Mouse (Mus musculus) MEL (cell line): Measurements from ENCODE around the gene Tbc1d14.

Experiments
- CHD2 ChIP-seq: IDR thresholded peaks from 2 replicates; pipeline ENCODE4 v1.6.1; 2011; ENCODE audit warnings: low read length, improper control_type of control experiment
- CTCF ChIP-seq, 3 experiments: IDR thresholded peaks in 2 of 3; conservative IDR thresholded peaks in 1 of 3; 2 replicates each; pipeline ENCODE4 v1.5.1; 2011 to 2012; ENCODE audit warnings: low read length in 3 of 3, low read depth in 2 of 3, mild to moderate bottlenecking in 2 of 3, improper control_type of control experiment in 1 of 3, inconsistent platforms in 1 of 3, mixed read lengths in 1 of 3, moderate library complexity in 1 of 3; ENCODE audit not compliant: control insufficient read depth in 1 of 3, insufficient read depth in 1 of 3, poor library complexity in 1 of 3, severe bottlenecking in 1 of 3
- EP300 ChIP-seq, 2 experiments: IDR thresholded peaks; 2 replicates each; pipeline ENCODE4 v1.6.1; 2011; ENCODE audit warnings: improper control_type of control experiment in 2 of 2, low read length in 2 of 2, low read depth in 1 of 2, mild to moderate bottlenecking in 1 of 2
- ETS1 ChIP-seq: IDR thresholded peaks from 2 replicates; pipeline ENCODE4 v1.6.1; 2012; ENCODE audit warnings: low read depth, mild to moderate bottlenecking, inconsistent platforms, low read length, improper control_type of control experiment, moderate library complexity
- POLR2A ChIP-seq, 2 experiments: IDR thresholded peaks; 2 replicates each; pipeline ENCODE4 v1.6.1; 2011 to 2012; ENCODE audit warnings: low read length in 2 of 2, mild to moderate bottlenecking in 2 of 2, control low read depth in 1 of 2, improper control_type of control experiment in 1 of 2, low read depth in 1 of 2, moderate library complexity in 1 of 2; ENCODE audit not compliant: control insufficient read depth in 1 of 2, insufficient read depth in 1 of 2, poor library complexity in 1 of 2
- RCOR1 ChIP-seq: IDR thresholded peaks from 2 replicates; pipeline ENCODE4 v1.6.1; 2012; ENCODE audit warnings: low read depth, mild to moderate bottlenecking, inconsistent platforms, low read length, improper control_type of control experiment
- TBP ChIP-seq: IDR thresholded peaks from 2 replicates; pipeline ENCODE4 v1.8.0; 2011; ENCODE audit warnings: low read depth, low read length, improper control_type of control experiment
- TCF12 ChIP-seq: IDR thresholded peaks from 2 replicates; pipeline ENCODE4 v1.6.1; 2014; ENCODE audit warnings: low read depth, mild to moderate bottlenecking, inconsistent platforms, low read length, improper control_type of control experiment, moderate library complexity

DNA sequence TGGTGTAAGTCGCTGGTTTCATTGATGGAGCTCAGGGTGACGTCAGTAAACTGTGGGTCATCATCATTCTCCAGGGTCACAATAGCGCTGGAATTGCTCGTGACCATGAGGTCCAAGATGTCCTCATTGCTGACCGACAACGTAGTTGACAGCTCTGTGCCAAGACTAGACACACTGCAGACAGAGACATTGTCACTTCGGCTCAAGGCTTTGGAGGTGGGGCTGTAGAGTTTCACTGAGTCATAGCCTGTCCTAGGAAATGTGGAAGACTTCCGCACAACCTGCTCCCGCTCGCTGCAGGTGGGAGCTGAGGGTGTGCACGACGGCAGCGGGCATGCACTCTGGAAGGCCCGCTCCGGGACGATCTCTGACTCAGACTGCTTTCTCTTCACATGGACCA lies 21.7 kb downstream of the Tbc1d14 start:
- TF ChIP-seq CTCF (IDR thresholded peaks at IDR 0.05 in 2 of 3, conservative IDR thresholded peaks at IDR 0.05 in 1 of 3; ENCODE audit: control insufficient read depth in 1 of 3, insufficient read depth in 1 of 3, low read depth in 2 of 3, low read length in 3 of 3, poor library complexity in 1 of 3, severe bottlenecking in 1 of 3) (no peak), TCF12 (no peak), CHD2 (no peak), RCOR1 (no peak), POLR2A (IDR thresholded peaks at IDR 0.05; ENCODE audit: control insufficient read depth in 1 of 2, insufficient read depth in 1 of 2, low read depth in 1 of 2, low read length in 2 of 2, poor library complexity in 1 of 2) (no peak), TBP (no peak), ETS1 (no peak), EP300 (IDR thresholded peaks at IDR 0.05; ENCODE audit: low read depth in 1 of 2, low read length in 2 of 2) (no peak)
